Mouse (Mus musculus) brain, adult 2 months (tissue): ENCODE results near the gene Pou5f1.

Experiments
- DNase-seq: peaks from one replicate; pipeline ENCODE4 v3.0.0; 2011; ENCODE audit warnings: low read depth, low spot score

The Pou5f1 gene

GRCm38 (mm10) chr17:35512916-35513626, 7.3 kb downstream of the Pou5f1 start:
- peak; percentile 65 for DNase-seq

DNA sequence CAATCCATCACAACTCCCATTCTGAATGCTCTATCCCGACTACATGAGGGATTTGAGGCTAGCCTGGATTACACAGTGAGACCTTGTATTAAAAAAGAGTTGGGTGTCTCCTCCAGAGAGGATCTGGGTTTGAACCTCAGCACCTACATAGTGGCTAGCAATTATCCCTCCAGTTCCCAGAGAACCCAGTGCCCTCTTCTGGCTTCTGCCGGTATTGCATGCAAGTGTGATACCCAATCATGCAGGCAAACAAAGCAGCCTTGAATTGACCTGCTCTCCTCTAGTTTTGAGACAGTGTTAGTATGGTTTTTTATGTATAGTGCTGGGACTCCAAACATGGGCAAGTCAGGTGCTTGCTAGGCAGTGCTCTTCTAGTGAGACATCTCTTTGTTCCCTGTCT, 8.1 kb downstream of the Pou5f1 start:
- DNase-seq = peak; percentile 52

- DNase-seq = no peak
Measured at GRCm38 (mm10) chr17:35514756-35515155, 8.9 kb downstream of the Pou5f1 start.

GRCm38 (mm10) chr17:35515911-35516640, 10.3 kb downstream of the Pou5f1 start:
- peak; percentile 45 for DNase-seq

GRCm38 (mm10) chr17:35516652-35517500, 11.1 kb downstream of the Pou5f1 start, which contains the start of the genes Tcf19 and Cchcr1:
Tcf19 (minus strand) TSS chr17:35516824.
Cchcr1 (plus strand) TSS chr17:35517100.
- peak; percentile 96 for DNase-seq

- DNase-seq = no peak
Measured at GRCm38 (mm10) chr17:35517526-35517925, 11.7 kb downstream of the Pou5f1 start.

DNA sequence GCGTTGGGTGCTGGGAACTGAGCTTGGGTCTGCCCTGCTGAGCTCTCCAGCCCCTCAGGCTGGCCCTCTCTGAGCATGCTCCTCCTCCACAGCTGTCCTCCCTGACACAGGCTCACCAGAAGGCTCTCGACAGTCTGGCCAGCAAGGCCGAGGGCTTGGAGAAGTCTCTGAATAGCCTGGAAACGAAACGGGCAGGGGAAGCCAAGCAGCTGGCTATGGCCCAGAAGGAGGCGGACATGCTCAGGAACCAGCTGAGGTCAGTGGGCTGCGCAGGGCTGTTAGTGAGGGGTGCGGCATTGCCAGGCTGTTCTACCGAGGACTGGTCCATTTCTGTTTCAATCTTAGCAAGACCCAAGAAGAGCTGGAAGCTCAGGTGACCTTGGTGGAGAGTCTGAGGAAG, 18.5 kb downstream of the Pou5f1 start:
- DNase-seq = no peak

GRCm38 (mm10) chr17:35526644-35527043, 20.8 kb downstream of the Pou5f1 start:
- DNase-seq = no peak

- no peak for DNase-seq
Measured at GRCm38 (mm10) chr17:35532360-35532759, 26.5 kb downstream of the Pou5f1 start.

- DNase-seq = no peak
Measured at GRCm38 (mm10) chr17:35532901-35533300, 27.1 kb downstream of the Pou5f1 start, which contains the start of gene Psors1c2. Psors1c2 (plus strand) TSS chr17:35533201.

GRCm38 (mm10) chr17:35534343-35534742, 28.5 kb downstream of the Pou5f1 start:
- DNase-seq = peak; percentile 86

DNA sequence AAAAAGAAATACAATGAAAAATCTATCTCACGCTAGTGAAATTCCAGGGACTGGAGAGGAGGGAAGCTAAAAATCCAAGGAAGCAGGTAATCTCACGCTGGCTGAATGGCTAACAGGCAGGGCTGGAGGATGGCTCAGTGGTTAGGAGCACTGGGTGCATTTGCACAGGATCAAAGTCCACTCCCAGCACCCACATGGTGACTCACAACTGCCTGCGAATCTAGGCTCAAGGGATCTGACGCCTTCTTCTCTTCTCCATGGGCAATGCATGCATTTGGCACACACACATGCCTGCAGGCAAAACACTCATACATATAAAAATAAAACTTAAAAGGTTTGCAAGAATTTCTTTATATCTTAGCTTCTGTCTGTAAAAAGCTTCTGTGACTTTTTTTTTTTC, 31.6 kb downstream of the Pou5f1 start:
- DNase-seq = peak; percentile 84

- DNase-seq = no peak
Measured at GRCm38 (mm10) chr17:35538476-35538875, 32.7 kb downstream of the Pou5f1 start.

DNA sequence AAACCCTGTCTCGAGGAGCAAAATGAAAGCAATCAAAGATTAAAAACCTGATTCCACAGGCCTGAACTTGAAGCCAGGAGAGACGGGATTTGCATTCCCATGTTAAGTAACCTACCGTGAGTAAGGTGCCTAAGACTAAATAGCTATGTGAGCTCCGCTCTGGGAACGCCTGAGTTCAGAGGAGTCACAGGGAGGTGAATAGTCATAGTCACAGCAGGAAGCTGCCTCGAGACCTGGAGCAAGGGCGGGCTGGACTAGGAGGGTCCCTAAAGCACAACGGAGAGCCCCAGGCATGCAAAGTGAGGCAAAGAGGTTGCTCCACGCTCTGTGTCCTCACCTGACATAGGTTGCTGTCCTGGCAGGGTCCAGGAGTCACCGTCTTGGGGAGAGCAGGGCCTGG, 33.7 kb downstream of the Pou5f1 start:
- no peak for DNase-seq

GRCm38 (mm10) chr17:35542761-35543411, 37.1 kb downstream of the Pou5f1 start:
- peak; percentile 67 for DNase-seq

DNA sequence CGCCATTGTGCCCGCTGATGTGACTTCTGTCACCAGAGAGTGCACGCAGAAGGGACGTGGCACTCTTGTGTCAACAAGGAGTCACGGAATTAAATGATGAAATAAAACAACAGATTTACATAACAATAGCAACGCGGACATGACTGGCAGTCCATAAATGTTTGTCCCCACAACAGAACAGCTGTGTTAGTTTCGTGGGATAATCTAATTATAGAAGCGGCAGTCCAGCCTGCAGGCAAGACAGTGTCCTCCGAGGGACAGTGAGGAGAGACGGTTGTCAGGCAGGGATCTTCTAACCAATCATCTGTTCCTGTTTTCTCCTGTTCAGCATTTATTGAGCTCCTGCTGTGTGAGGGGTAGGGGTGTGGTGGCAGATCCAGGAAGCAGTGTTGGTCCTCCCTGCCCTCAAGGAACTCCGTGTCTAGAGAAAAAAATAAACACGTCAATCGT, 37.6 kb downstream of the Pou5f1 start:
- peak; percentile 48 for DNase-seq

DNA sequence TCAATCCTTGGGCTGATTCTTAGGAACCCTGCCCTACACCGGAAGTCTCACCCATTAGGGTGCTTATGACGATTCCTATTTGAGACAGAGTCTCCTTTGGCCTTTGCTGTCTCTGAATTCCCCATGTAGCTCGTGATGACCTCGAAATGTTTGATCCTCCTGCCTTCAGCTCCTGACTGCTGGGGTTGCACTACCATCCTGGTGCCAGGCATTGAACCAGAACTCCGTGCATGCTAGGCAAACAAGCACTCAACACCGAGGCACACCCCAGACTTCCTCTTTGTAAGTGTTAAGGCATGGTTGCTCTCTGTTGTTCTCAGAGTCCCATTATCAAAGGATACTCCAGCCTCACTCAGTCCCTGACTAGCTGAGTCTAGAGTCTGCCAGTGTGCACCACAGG, 38.2 kb downstream of the Pou5f1 start:
- no peak for DNase-seq

GRCm38 (mm10) chr17:35544680-35545079, 38.9 kb downstream of the Pou5f1 start:
- peak; percentile 43 for DNase-seq

DNA sequence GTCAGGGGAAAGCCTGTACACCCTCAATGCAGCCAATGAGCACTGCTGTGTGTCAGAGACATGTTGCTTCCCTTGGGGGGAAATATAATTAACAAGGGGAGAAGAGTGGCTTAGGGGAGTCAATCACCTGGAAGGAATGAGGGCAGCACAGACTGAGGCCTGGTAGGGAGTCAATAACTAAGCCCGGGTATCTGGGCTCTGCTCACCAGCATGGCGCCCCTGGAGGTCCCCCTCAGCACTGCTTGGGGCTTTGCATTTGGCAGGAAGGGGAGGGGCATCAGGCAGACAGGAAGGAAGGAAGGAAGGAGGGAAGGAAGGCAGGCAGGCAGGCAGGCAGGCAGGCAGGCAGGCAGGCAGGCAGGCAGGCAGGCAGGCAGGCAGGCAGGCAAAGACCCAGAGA, 41.6 kb downstream of the Pou5f1 start:
- DNase-seq = no peak

- no peak for DNase-seq
Measured at GRCm38 (mm10) chr17:35548636-35549035, 42.8 kb downstream of the Pou5f1 start.

DNA sequence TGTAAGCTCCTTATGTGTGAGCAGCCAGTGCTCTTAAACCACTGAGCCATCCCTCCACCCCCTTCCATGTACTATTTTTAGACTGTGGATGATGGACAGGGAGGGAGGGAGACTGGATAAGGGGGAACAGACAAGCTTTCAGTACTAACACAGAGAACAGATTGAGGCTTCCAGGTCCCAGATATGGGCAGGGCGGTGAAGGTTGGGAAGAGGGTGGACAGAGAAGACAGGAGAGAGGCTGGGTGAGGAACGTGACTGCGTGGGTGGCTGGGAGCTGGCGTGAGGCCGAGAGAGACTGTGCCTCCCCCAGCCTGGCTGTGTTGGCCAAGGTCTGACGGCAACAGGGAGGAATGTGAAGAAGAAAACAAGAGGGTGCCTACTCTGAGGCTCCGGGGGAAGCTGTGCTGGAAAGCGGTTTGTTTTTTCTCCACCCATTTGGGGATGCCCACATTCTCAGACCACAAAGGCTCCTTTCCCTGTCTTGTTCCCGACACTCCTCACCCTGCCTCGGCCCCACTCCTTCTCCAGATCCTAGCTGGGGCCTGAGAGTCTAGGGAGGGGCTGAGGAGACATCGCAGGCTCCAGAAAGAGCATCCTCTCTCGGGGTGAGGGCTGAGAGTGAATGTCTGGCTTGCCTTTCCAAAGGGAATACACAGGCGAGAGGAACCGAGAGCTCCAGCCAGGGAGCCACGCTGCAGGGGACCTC, 43.8 kb downstream of the Pou5f1 start:
- peak; percentile 92 for DNase-seq
